Mouse (Mus musculus) intestine, embryonic 16.5 days (tissue): ENCODE data around the gene Erp44. TPM values are rescaled to one million over a fixed set of nuclear protein-coding genes. Genes with fewer than 3 reads are reported as not detected.

Source experiments
- ATAC-seq: fragments of 200-750 bp; cut with Nextera tagmentation; 2 replicates; pipeline ENCODE4 v1.8.0; 2017; ENCODE audit warnings: moderate TSS enrichment, moderate library complexity
- H3K27ac ChIP-seq: fragments of 300-500 bp; sonication (generic); 2 replicates; pipeline ENCODE4 v1.5.1; 2014; ENCODE audit warnings: mild to moderate bottlenecking, low read length
- H3K27me3 ChIP-seq: fragments of 300-500 bp; sonication (generic); replicated peaks from 2 replicates; pipeline ENCODE4 v1.6.1; 2014; ENCODE audit warnings: low read length, control low read depth, mixed read lengths; ENCODE audit not compliant: control insufficient read depth, insufficient read depth
- H3K36me3 ChIP-seq: fragments of 300-500 bp; sonication (generic); 2 replicates; pipeline ENCODE4 v1.6.1; 2014; ENCODE audit warnings: low read length, control low read depth; ENCODE audit not compliant: control insufficient read depth, insufficient read depth
- H3K4me1 ChIP-seq: fragments of 300-500 bp; sonication (generic); 2 replicates; pipeline ENCODE4 v1.6.1; 2014; ENCODE audit warnings: low read length, control low read depth, mixed read lengths; ENCODE audit not compliant: control insufficient read depth, insufficient read depth
- H3K4me2 ChIP-seq: fragments of 300-500 bp; sonication (generic); 2 replicates; pipeline ENCODE4 v1.6.1; 2014; ENCODE audit warnings: low read depth, low read length, control low read depth
- H3K4me3 ChIP-seq: fragments of 300-500 bp; sonication (generic); 2 replicates; pipeline ENCODE4 v1.5.1; 2014; ENCODE audit warnings: mild to moderate bottlenecking, low read length
- H3K9ac ChIP-seq: fragments of 300-500 bp; sonication (generic); 2 replicates; pipeline ENCODE4 v1.6.1; 2014; ENCODE audit warnings: low read depth, low read length
- H3K9me3 ChIP-seq: fragments of 300-500 bp; sonication (generic); 2 replicates; pipeline ENCODE4 v1.6.1; 2016; ENCODE audit warnings: low read length, control low read depth; ENCODE audit not compliant: control insufficient read depth
- WGBS: fragments of 180-500 bp; shearing (Covaris S2); extraction: QIAGEN DNeasy Blood & Tissue Kit; methylation state at CpG from one replicate; pipeline ENCODE4 v1.1.7; 2014; 5-methylcytosine and 5-hydroxymethylcytosine counted together
- polyA plus RNA-seq: library from polyadenylated mRNA; unstranded; fragments of >200 nt; fragmentation: Nextera tagmentation; extraction: Ambion mirVana; gene quantifications from 2 replicates; pipeline ENCODE4 v1.2.1, GENCODE M21; 2015

Gene Erp44
- polyA plus RNA-seq, 1 experiment from 2014 or later, result 108 TPM

DNA sequence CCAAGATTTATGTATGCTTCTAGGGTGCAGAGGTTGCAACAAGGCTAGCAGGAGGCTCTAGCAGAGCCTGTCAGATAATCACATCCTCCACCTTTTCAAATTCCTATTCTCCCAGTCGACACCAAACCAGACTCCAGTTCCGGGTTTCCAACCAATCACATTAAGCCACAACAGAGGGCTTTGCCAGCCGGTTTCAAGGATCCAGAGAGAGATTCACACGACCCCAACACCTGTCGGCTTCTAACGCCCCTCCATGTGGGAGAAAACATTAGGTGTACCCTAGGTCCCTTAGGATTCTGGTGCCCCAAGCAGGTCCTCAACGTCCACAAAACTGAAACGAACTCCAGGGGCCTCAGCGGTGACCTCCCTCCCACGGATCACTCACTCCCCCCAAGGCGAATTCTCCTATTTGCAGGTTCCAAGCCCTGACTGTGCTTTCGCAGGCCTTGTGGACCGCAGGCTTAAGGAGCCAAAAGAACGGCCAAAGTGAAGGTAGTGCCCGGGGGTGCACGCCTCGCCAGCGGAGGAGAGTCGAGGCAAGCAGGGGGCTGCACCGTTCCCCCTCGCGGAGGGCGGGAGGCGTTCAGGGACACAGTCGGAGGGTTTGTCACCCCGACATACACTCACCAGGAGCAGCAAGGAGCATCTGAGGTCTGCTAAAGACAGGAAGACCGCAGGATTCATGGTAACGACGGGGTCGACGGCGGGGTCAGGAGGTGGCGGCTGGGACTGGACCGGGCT, 431 bp downstream of the Erp44 start:
- H3K36me3 ChIP-seq, result no peaks in the 10 kb centered on the region
- no peaks in the 10 kb centered on the region for H3K27me3 ChIP-seq
- 0 out of 2 replicates have a peak, but pooled peaks cover 7% of the 10 kb centered on the region for H3K4me1 ChIP-seq
- H3K27ac ChIP-seq, result peak overlapping the region; percentile 80
- H3K9ac ChIP-seq, result peak overlapping the region; percentile 83
- H3K4me2 ChIP-seq, result peak overlapping the region; percentile 84
- no peaks in the 10 kb centered on the region for H3K9me3 ChIP-seq
- under 1% methylated on average over 34 of the region's 34 CpGs for WGBS
- ATAC-seq, result no peak; the same call in 1 of the 2 replicates
- H3K4me3 ChIP-seq, result peak overlapping the region; percentile 70

DNA sequence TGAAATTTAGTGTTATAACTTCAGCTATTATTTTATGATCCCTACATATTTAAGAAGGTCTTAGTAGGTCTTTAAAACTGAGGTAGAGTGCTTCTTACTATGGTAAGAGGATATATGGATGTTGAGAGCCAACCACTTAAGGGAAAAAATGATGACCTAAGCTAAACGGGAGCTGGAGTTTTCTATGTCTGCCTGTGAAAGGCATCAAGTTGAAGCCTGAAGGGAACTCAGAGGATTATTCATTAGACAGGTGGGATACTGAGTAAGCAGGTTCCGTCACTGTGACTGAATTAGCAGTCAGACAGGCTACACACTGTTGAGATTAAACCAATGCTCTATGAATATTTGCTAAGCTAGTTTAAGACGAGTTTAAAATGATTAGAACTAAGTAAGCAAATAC, 2.3 kb downstream of the Erp44 start:
- Histone ChIP-seq H3K27me3 (no peaks in the 10 kb centered on the region), H3K36me3 (no peaks in the 10 kb centered on the region), H3K9me3 (no peaks in the 10 kb centered on the region), H3K4me2 (no peak overlapping the region), H3K9ac (no peak overlapping the region), H3K4me3 (no peak overlapping the region), H3K27ac (no peak overlapping the region), H3K4me1 (0 out of 2 replicates have a peak, but pooled peaks cover 7% of the 10 kb centered on the region)
- WGBS, result 71% methylated on average over 3 of the region's 3 CpGs
- no peak for ATAC-seq

DNA sequence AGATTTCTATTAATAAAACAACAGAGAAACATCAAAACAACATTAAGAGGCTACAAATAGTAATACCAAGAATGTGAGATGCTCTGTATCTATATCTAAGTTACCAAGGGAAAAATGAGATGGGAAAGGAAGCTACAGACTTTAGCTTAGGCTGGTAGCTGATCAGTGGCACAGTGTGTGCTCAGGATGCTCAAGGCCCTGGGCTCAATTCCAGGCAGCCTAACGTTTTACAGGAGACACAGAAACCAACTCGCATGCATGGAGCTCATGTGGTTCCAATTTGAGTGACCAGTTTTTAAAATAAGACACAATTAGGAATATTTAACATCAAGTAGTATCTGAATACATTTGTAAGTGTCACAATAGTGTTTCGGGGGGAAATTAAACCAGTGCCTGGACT, 3.6 kb downstream of the Erp44 start:
- H3K27ac ChIP-seq, result no peak overlapping the region
- no peaks in the 10 kb centered on the region for H3K36me3 ChIP-seq
- H3K9ac ChIP-seq, result no peak overlapping the region
- no peaks in the 10 kb centered on the region for H3K27me3 ChIP-seq
- ATAC-seq, result no peak
- no peak overlapping the region for H3K4me3 ChIP-seq
- H3K9me3 ChIP-seq, result no peaks in the 10 kb centered on the region
- 81% methylated on average over 3 of the region's 3 CpGs for WGBS
- H3K4me1 ChIP-seq, result 0 out of 2 replicates have a peak, but pooled peaks cover 9% of the 10 kb centered on the region
- no peak overlapping the region for H3K4me2 ChIP-seq

- H3K9me3 ChIP-seq, result no peaks in the 10 kb centered on the region
- no peak overlapping the region for H3K4me3 ChIP-seq
- H3K36me3 ChIP-seq, result no peaks in the 10 kb centered on the region
- no peaks in the 10 kb centered on the region for H3K27me3 ChIP-seq
- H3K4me2 ChIP-seq, result no peak overlapping the region
- no peak overlapping the region for H3K27ac ChIP-seq
- WGBS, result 91% methylated on average over 7 of the region's 7 CpGs
- ATAC-seq, result no peak
- no peak overlapping the region for H3K9ac ChIP-seq
- H3K4me1 ChIP-seq, result 0 out of 2 replicates have a peak, but pooled peaks cover 3% of the 10 kb centered on the region
These were observed 6.1 kb downstream of the Erp44 start for GRCm38 (mm10) chr4:48273119-48273829.

DNA sequence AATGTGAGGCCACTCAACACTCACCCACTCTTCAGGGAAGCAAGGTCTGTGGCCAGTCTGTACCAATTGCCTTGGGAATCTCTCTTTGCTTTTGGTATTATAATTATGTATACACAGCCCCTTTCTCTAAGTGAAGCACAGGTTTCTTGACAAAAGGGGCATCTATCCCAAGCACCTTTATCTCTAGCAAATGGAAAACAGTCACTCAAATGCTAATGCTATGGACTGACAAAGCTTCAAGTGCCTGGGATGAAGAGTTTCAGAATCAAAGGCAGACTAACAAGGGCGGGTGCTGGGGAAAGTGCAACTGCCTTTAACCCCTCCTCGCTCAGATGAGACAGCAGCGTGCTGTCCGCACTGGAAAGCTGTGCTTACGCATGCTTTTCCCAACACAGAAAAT, 7.5 kb downstream of the Erp44 start:
- H3K27ac ChIP-seq, result no peak overlapping the region

GRCm38 (mm10) chr4:48270532-48270931, 8.8 kb downstream of the Erp44 start:
- Histone ChIP-seq H3K27ac (no peak overlapping the region), H3K4me2 (no peak overlapping the region)
- ATAC-seq, result peak; percentile 65

More for the DNA sequence above, 7.5 kb downstream of the Erp44 start:
- no peak overlapping the region for H3K4me2 ChIP-seq
- no peak overlapping the region for H3K9ac ChIP-seq
- 52% methylated on average over 5 of the region's 5 CpGs for WGBS
- peak; percentile 34; the same call in 1 of the 2 replicates for ATAC-seq
- no peaks in the 10 kb centered on the region for H3K9me3 ChIP-seq
- no peak overlapping the region for H3K4me3 ChIP-seq
- H3K4me1 ChIP-seq, result peaks cover 8% of the 10 kb centered on the region
- no peaks in the 10 kb centered on the region for H3K36me3 ChIP-seq
- no peaks in the 10 kb centered on the region for H3K27me3 ChIP-seq

DNA sequence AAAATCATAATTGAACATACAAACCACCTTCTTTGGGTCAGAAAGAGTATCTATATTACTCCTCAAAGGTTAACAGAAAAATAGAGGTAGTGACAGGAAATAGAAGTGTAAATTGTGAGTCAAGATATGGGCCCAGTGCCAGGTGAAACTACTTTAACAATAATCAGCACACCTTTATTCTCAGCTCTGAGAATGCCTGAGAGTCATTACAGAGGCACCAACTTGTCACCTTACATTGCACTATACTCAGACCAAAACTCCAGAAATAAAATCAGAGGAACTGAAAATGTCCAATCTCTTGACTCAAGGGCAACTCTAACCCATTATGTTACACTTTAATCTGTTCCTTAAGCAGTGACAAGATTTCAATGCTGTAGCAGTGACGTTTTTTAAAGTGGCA, 11.2 kb downstream of the Erp44 start:
- no peak overlapping the region for H3K4me2 ChIP-seq
- no peak overlapping the region for H3K27ac ChIP-seq
- no peak overlapping the region for H3K4me3 ChIP-seq
- H3K9ac ChIP-seq, result no peak overlapping the region
- 70% methylated on average over 1 of the region's 1 CpGs for WGBS
- ATAC-seq, result 0 out of 2 replicates have a peak, but pooled peaks have one; percentile 40
- no peaks in the 10 kb centered on the region for H3K27me3 ChIP-seq
- H3K36me3 ChIP-seq, result no peaks in the 10 kb centered on the region
- peaks cover 8% of the 10 kb centered on the region for H3K4me1 ChIP-seq
- H3K9me3 ChIP-seq, result no peaks in the 10 kb centered on the region

More at GRCm38 (mm10) chr4:48270532-48270931, 8.8 kb downstream of the Erp44 start:
- Histone ChIP-seq H3K36me3 (no peaks in the 10 kb centered on the region), H3K27me3 (no peaks in the 10 kb centered on the region), H3K4me1 (peaks cover 8% of the 10 kb centered on the region), H3K9ac (no peak overlapping the region), H3K9me3 (no peaks in the 10 kb centered on the region), H3K4me3 (no peak overlapping the region)

- Histone ChIP-seq H3K9ac (no peak overlapping the region), H3K4me2 (no peak overlapping the region), H3K4me1 (peaks cover 8% of the 10 kb centered on the region), H3K27ac (no peak overlapping the region), H3K36me3 (no peaks in the 10 kb centered on the region), H3K9me3 (no peaks in the 10 kb centered on the region), H3K4me3 (no peak overlapping the region), H3K27me3 (no peaks in the 10 kb centered on the region)
- WGBS, result 83% methylated on average over 3 of the region's 3 CpGs
- no peak for ATAC-seq
These were observed 11.7 kb downstream of the Erp44 start for GRCm38 (mm10) chr4:48267683-48268082.

DNA sequence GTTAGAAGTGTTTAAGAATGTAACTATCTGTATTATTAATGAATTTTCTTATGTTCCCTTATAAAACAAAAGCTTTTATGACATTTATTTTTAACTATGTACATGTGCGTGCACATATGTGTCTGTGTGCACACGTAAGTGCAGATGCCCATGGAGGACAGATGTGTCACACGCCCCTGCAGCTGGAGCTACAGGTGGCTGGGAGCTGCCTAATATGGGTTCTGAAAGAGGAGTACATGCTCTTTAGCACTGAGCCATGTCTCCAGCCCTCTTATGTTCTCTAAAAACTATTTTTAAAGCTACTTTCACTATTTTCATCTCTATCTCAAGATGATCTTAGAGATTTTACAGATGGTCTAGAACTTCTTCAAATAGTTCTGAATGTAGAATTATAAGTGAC, 21.3 kb downstream of the Erp44 start:
- WGBS, result 92% methylated on average over 3 of the region's 3 CpGs
- no peak for ATAC-seq
- H3K9ac ChIP-seq, result no peak overlapping the region

More for the DNA sequence above, 21.3 kb downstream of the Erp44 start:
- H3K4me2 ChIP-seq, result no peak overlapping the region
- H3K9me3 ChIP-seq, result no peaks in the 10 kb centered on the region
- no peak overlapping the region for H3K4me3 ChIP-seq
- no peak overlapping the region for H3K27ac ChIP-seq
- no peaks in the 10 kb centered on the region for H3K27me3 ChIP-seq
- no peaks in the 10 kb centered on the region for H3K4me1 ChIP-seq
- H3K36me3 ChIP-seq, result no peaks in the 10 kb centered on the region
